Mouse (Mus musculus): ENCODE data around the gene Eif2d. TPM values are rescaled to one million over a fixed set of nuclear protein-coding genes. Genes with fewer than 3 reads are reported as not detected.

Eif2d gene
- polyA plus RNA-seq, 1 experiment from 2014 or later: 66.6 TPM

GRCm38 (mm10) chr1:131208081-131208480 lies 55.1 kb downstream of the Eif2d start:
- Histone ChIP-seq H3K9me3 (no peaks in the 10 kb centered on the region), H3K9ac (no peak overlapping the region), H3K27ac (no peak overlapping the region), H3K4me3 (no peak overlapping the region), H3K27me3 (no peaks in the 10 kb centered on the region), H3K36me3 (no peaks in the 10 kb centered on the region), H3K4me2 (replicated peaks) (no peak overlapping the region), H3K4me1 (no peaks in the 10 kb centered on the region)
- 83% methylated on average over 5 of the region's 5 CpGs for WGBS
- ATAC-seq (ENCODE audit: insufficient number of reproducible peaks, insufficient read depth, low FRiP score, low TSS enrichment): no peak

GRCm38 (mm10) chr1:131208800-131209199 lies 55.8 kb downstream of the Eif2d start:
- 87% methylated on average over 6 of the region's 6 CpGs for WGBS
- no peak for ATAC-seq (ENCODE audit: insufficient number of reproducible peaks, insufficient read depth, low FRiP score, low TSS enrichment)
- H3K9ac ChIP-seq: no peak overlapping the region

GRCm38 (mm10) chr1:131209971-131210426 lies 57.0 kb downstream of the Eif2d start:
- no peaks in the 10 kb centered on the region for H3K27me3 ChIP-seq
- H3K9ac ChIP-seq: no peak overlapping the region
- H3K4me3 ChIP-seq: no peak overlapping the region
- H3K36me3 ChIP-seq: no peaks in the 10 kb centered on the region
- 78% methylated on average over 7 of the region's 8 CpGs for WGBS
- H3K4me2 ChIP-seq (replicated peaks): no peak overlapping the region
- ATAC-seq (ENCODE audit: insufficient number of reproducible peaks, insufficient read depth, low FRiP score, low TSS enrichment): no peak
- H3K27ac ChIP-seq: no peak overlapping the region
- H3K4me1 ChIP-seq: 0 out of 2 replicates have a peak, but pooled peaks cover 3% of the 10 kb centered on the region
- H3K9me3 ChIP-seq: no peaks in the 10 kb centered on the region

More at GRCm38 (mm10) chr1:131208800-131209199, 55.8 kb downstream of the Eif2d start:
- no peak overlapping the region for H3K4me2 ChIP-seq (replicated peaks)
- no peaks in the 10 kb centered on the region for H3K36me3 ChIP-seq
- H3K27me3 ChIP-seq: no peaks in the 10 kb centered on the region
- H3K4me1 ChIP-seq: 0 out of 2 replicates have a peak, but pooled peaks cover 3% of the 10 kb centered on the region
- H3K27ac ChIP-seq: no peak overlapping the region
- no peak overlapping the region for H3K4me3 ChIP-seq
- H3K9me3 ChIP-seq: no peaks in the 10 kb centered on the region

GRCm38 (mm10) chr1:131211655-131212054 lies 58.7 kb downstream of the Eif2d start:
- Histone ChIP-seq H3K36me3 (no peaks in the 10 kb centered on the region), H3K9me3 (no peaks in the 10 kb centered on the region), H3K4me1 (0 out of 2 replicates have a peak, but pooled peaks cover 3% of the 10 kb centered on the region), H3K9ac (no peak overlapping the region), H3K27me3 (no peaks in the 10 kb centered on the region), H3K4me3 (no peak overlapping the region), H3K27ac (no peak overlapping the region), H3K4me2 (replicated peaks) (no peak overlapping the region)
- 87% methylated on average over 1 of the region's 1 CpGs for WGBS
- ATAC-seq (ENCODE audit: insufficient number of reproducible peaks, insufficient read depth, low FRiP score, low TSS enrichment): no peak

GRCm38 (mm10) chr1:131212956-131213355 lies 60.0 kb downstream of the Eif2d start:
- Histone ChIP-seq H3K4me2 (replicated peaks) (no peak overlapping the region), H3K27ac (no peak overlapping the region), H3K4me1 (0 out of 2 replicates have a peak, but pooled peaks cover 3% of the 10 kb centered on the region), H3K27me3 (no peaks in the 10 kb centered on the region), H3K36me3 (no peaks in the 10 kb centered on the region), H3K9ac (no peak overlapping the region), H3K9me3 (no peaks in the 10 kb centered on the region), H3K4me3 (no peak overlapping the region)
- no peak for ATAC-seq (ENCODE audit: insufficient number of reproducible peaks, insufficient read depth, low FRiP score, low TSS enrichment)
- 65% methylated on average over 5 of the region's 5 CpGs for WGBS

- Histone ChIP-seq H3K36me3 (no peaks in the 10 kb centered on the region), H3K4me3 (no peak overlapping the region), H3K9me3 (no peaks in the 10 kb centered on the region), H3K9ac (no peak overlapping the region), H3K4me2 (replicated peaks) (no peak overlapping the region), H3K27me3 (no peaks in the 10 kb centered on the region), H3K27ac (no peak overlapping the region), H3K4me1 (0 out of 2 replicates have a peak, but pooled peaks cover 3% of the 10 kb centered on the region)
- no peak for ATAC-seq (ENCODE audit: insufficient number of reproducible peaks, insufficient read depth, low FRiP score, low TSS enrichment)
- 80% methylated on average over 6 of the region's 6 CpGs for WGBS
These were observed 60.4 kb downstream of the Eif2d start for GRCm38 (mm10) chr1:131213361-131213760.

GRCm38 (mm10) chr1:131218933-131219332 lies 66.0 kb downstream of the Eif2d start:
- ATAC-seq (ENCODE audit: insufficient number of reproducible peaks, insufficient read depth, low FRiP score, low TSS enrichment): no peak
- no peaks in the 10 kb centered on the region for H3K36me3 ChIP-seq
- no peaks in the 10 kb centered on the region for H3K27me3 ChIP-seq
- no peak overlapping the region for H3K27ac ChIP-seq
- no peaks in the 10 kb centered on the region for H3K9me3 ChIP-seq
- H3K9ac ChIP-seq: no peak overlapping the region
- H3K4me2 ChIP-seq (replicated peaks): no peak overlapping the region
- H3K4me1 ChIP-seq: no peaks in the 10 kb centered on the region
- WGBS: 87% methylated on average over 11 of the region's 11 CpGs
- H3K4me3 ChIP-seq: no peak overlapping the region

- Histone ChIP-seq H3K9me3 (no peaks in the 10 kb centered on the region), H3K4me1 (no peaks in the 10 kb centered on the region)
- 79% methylated on average over 13 of the region's 13 CpGs for WGBS
These were observed 69.0 kb downstream of the Eif2d start for GRCm38 (mm10) chr1:131221822-131222590.

GRCm38 (mm10) chr1:131223345-131223744 lies 70.4 kb downstream of the Eif2d start:
- H3K4me2 ChIP-seq (replicated peaks): no peak overlapping the region
- ATAC-seq (ENCODE audit: insufficient number of reproducible peaks, insufficient read depth, low FRiP score, low TSS enrichment): no peak
- H3K9ac ChIP-seq: no peak overlapping the region
- no peaks in the 10 kb centered on the region for H3K9me3 ChIP-seq
- no peaks in the 10 kb centered on the region for H3K4me1 ChIP-seq
- H3K36me3 ChIP-seq: no peaks in the 10 kb centered on the region
- no peak overlapping the region for H3K4me3 ChIP-seq
- H3K27ac ChIP-seq: no peak overlapping the region
- WGBS: 91% methylated on average over 2 of the region's 2 CpGs
- no peaks in the 10 kb centered on the region for H3K27me3 ChIP-seq

More at GRCm38 (mm10) chr1:131221822-131222590, 69.0 kb downstream of the Eif2d start:
- no peak overlapping the region for H3K27ac ChIP-seq
- H3K4me2 ChIP-seq (replicated peaks): no peak overlapping the region
- no peaks in the 10 kb centered on the region for H3K36me3 ChIP-seq
- no peak for ATAC-seq (ENCODE audit: insufficient number of reproducible peaks, insufficient read depth, low FRiP score, low TSS enrichment)
- H3K4me3 ChIP-seq: no peak overlapping the region
- no peaks in the 10 kb centered on the region for H3K27me3 ChIP-seq
- no peak overlapping the region for H3K9ac ChIP-seq

GRCm38 (mm10) chr1:131224848-131225471 lies 72.0 kb downstream of the Eif2d start:
- no peaks in the 10 kb centered on the region for H3K9me3 ChIP-seq
- no peaks in the 10 kb centered on the region for H3K4me1 ChIP-seq
- WGBS: 62% methylated on average over 12 of the region's 12 CpGs
- no peak overlapping the region for H3K9ac ChIP-seq
- no peak overlapping the region for H3K27ac ChIP-seq
- no peak overlapping the region for H3K4me3 ChIP-seq
- H3K36me3 ChIP-seq: no peaks in the 10 kb centered on the region
- no peaks in the 10 kb centered on the region for H3K27me3 ChIP-seq
- no peak overlapping the region for H3K4me2 ChIP-seq (replicated peaks)
- no peak for ATAC-seq (ENCODE audit: insufficient number of reproducible peaks, insufficient read depth, low FRiP score, low TSS enrichment)

- no peaks in the 10 kb centered on the region for H3K4me1 ChIP-seq
- H3K9ac ChIP-seq: no peak overlapping the region
- H3K9me3 ChIP-seq: no peaks in the 10 kb centered on the region
- H3K27me3 ChIP-seq: no peaks in the 10 kb centered on the region
- ATAC-seq (ENCODE audit: insufficient number of reproducible peaks, insufficient read depth, low FRiP score, low TSS enrichment): no peak
- WGBS: 65% methylated on average over 7 of the region's 7 CpGs
- H3K4me3 ChIP-seq: no peak overlapping the region
- no peaks in the 10 kb centered on the region for H3K36me3 ChIP-seq
- H3K4me2 ChIP-seq (replicated peaks): no peak overlapping the region
- no peak overlapping the region for H3K27ac ChIP-seq
These were observed 75.2 kb downstream of the Eif2d start for GRCm38 (mm10) chr1:131228225-131228624.

GRCm38 (mm10) chr1:131228659-131229058 lies 75.7 kb downstream of the Eif2d start:
- H3K9ac ChIP-seq: no peak overlapping the region
- no peak overlapping the region for H3K4me3 ChIP-seq
- H3K27ac ChIP-seq: no peak overlapping the region
- WGBS: 81% methylated on average over 5 of the region's 5 CpGs
- no peak for ATAC-seq (ENCODE audit: insufficient number of reproducible peaks, insufficient read depth, low FRiP score, low TSS enrichment)
- no peaks in the 10 kb centered on the region for H3K9me3 ChIP-seq
- H3K4me2 ChIP-seq (replicated peaks): no peak overlapping the region
- no peaks in the 10 kb centered on the region for H3K4me1 ChIP-seq
- no peaks in the 10 kb centered on the region for H3K36me3 ChIP-seq
- H3K27me3 ChIP-seq: no peaks in the 10 kb centered on the region
